Mouse (Mus musculus) thymus, adult 2 months (tissue): ENCODE measurements around the gene Gfpt1.

Experiments
- CTCF ChIP-seq: fragments of 200-500 bp; IDR thresholded peaks from 2 replicates; pipeline ENCODE4 v1.5.1; 2012; ENCODE audit warnings: mild to moderate bottlenecking, control low read depth, low read length, moderate library complexity, borderline replicate concordance; ENCODE audit not compliant: control insufficient read depth, poor library complexity, insufficient read depth; ENCODE audit errors: extremely low read depth
- POLR2A ChIP-seq: fragments of 200-500 bp; IDR thresholded peaks from 2 replicates; pipeline ENCODE4 v1.6.1; 2012; ENCODE audit warnings: mild to moderate bottlenecking, low read length, control low read depth, moderate library complexity; ENCODE audit not compliant: control insufficient read depth, poor library complexity, insufficient read depth; ENCODE audit errors: extremely low read depth

DNA sequence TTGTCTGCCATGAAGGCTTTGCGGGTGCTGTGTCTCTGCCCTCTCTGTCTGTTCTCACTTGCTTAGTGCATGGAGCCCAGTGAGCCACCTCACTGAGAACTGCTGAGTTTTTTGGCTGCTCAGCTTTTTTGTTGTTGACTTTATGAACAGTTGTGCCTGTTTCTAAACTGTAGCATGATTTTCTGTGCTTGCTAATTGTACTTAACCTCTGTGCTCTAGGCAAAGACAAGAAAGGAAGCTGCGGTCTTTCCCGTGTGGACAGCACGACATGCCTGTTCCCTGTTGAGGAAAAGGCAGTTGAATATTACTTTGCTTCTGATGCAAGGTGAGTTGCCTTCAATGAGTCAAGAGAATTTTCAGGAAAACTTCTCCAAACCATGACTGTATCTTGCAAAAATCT lies 20.9 kb downstream of the Gfpt1 start:
- TF ChIP-seq CTCF (no peak), POLR2A (no peak)
